Mouse (Mus musculus) brown adipose tissue, adult 24 weeks (tissue): Measurements from ENCODE around the gene Oaf. TPM values are rescaled to one million over a fixed set of nuclear protein-coding genes. Genes with fewer than 3 reads are reported as not detected.
A peak's percentile ranks its signal among the peaks of the same experiment; 100 is the strongest.

ENCODE experiments used
- H3K27ac ChIP-seq: fragments of 200-500 bp; replicated peaks from 2 replicates; pipeline ENCODE4 v1.5.1; 2012; ENCODE audit warnings: low read depth, mild to moderate bottlenecking, low read length
- H3K4me1 ChIP-seq: fragments of 200-500 bp; 2 replicates; pipeline ENCODE4 v1.6.1; 2012; ENCODE audit warnings: low read length, mixed read lengths; ENCODE audit not compliant: control insufficient read depth, insufficient read depth, insufficient read length
- H3K4me3 ChIP-seq: fragments of 200-500 bp; 2 replicates; pipeline ENCODE4 v1.5.1; 2012; ENCODE audit warnings: low read depth, mild to moderate bottlenecking, low read length, moderate library complexity; ENCODE audit not compliant: insufficient read depth
- polyA plus RNA-seq: library from polyadenylated mRNA; stranded (reverse); fragments of >200 nt; gene quantifications from 2 replicates; pipeline ENCODE4 v1.2.4, GENCODE M21; 2012; ENCODE audit not compliant: missing spikeins, insufficient read depth, insufficient read length

Oaf gene
- polyA plus RNA-seq, 1 experiment, result 29.8 TPM

DNA sequence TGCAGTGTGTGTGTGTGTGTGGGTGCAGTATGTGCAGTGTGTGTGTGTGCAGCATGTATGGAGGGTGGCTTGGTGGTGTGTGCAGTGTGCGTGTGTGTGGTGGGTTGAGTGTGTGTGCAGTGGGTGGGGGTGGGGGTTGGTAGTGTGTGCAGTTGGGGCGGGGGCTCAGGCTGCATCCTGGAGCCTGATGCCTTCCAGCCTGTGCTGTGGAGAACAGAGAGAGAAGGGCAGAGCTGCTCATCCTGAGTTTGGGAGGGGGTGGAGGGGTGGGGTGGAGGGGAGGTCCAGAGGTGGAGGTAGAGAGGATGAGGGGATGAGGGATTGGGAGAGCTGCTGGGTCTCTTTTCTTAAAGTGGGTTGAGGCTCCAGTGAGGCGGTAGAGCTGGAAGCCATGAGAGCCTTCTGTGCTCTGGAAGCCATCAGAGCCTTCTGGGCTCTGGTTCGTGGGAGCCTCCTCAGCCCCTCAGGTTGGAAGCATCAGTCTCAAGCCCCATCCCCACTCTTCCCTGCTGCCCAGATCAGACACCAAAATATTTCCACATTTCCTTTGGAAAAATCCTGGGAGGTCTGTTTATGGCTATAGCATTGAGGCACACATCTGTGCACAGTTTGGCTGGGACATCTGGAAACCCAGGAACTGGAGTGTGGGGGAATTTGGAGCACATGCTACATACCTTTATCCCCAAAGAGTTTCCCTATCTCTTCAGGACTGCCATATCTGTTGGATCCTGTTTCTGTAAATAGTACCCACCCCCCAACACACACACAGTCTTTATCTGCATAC is 21.6 kb upstream of the Oaf start:
- no peak overlapping the region for H3K27ac ChIP-seq
- H3K4me1 ChIP-seq, result peaks cover 17% of the 10 kb centered on the region
- no peak overlapping the region for H3K4me3 ChIP-seq

GRCm38 (mm10) chr9:43260661-43261060 is 20.9 kb upstream of the Oaf start:
- Histone ChIP-seq H3K4me1 (peaks cover 21% of the 10 kb centered on the region), H3K4me3 (no peak overlapping the region), H3K27ac (no peak overlapping the region)

GRCm38 (mm10) chr9:43253271-43253681 is 13.6 kb upstream of the Oaf start:
- H3K4me1 ChIP-seq, result peaks cover 10% of the 10 kb centered on the region
- peak overlapping the region; percentile 69 for H3K27ac ChIP-seq
- H3K4me3 ChIP-seq, result no peak overlapping the region

DNA sequence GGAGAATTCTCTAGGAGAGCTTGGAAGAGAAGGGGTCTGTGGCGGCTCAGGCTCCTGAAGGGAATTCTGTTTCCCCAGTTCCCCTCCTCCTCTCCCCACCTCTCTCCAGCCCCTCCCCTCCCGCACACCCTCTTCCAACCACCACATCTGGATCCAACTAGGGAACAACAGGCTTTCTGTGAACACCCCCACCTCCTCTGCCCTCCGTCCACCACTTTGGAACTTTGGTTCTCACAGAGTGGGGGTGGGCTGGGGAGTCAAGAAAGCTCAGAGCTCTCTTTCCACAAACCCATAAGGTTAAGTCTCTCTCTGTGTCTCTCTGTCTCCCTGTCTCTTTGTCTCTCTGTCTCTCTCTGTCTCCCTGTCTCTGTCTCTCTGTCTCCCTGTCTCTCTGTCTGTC is 13.1 kb upstream of the Oaf start:
- Histone ChIP-seq H3K4me1 (peaks cover 10% of the 10 kb centered on the region), H3K27ac (peak overlapping the region; percentile 65)

GRCm38 (mm10) chr9:43251786-43252185 is 12.1 kb upstream of the Oaf start:
- Histone ChIP-seq H3K4me1 (peaks cover 10% of the 10 kb centered on the region), H3K27ac (no peak overlapping the region), H3K4me3 (no peak overlapping the region)

More for the DNA sequence above, 13.1 kb upstream of the Oaf start:
- no peak overlapping the region for H3K4me3 ChIP-seq

DNA sequence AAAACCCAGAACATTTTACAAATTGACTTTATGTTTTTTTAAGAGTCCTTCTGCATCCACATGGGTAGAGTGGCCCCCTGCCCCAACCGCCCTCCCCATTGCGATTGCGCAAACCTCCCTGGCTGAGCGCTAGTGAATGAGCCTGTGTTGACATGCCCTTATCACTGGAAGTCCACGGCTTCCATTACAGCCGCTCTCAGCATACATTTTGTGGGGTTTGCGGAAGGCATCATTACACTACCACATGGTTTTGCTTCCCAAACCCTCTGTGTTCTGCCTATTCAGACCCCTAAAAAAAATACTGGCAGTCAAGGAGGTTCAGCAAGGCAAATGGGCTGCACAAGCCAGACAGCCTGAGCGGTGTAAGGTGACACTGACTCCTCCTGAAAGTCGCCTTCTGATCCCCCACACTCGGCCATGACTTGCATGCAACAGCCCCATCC is 7.0 kb upstream of the Oaf start:
- Histone ChIP-seq H3K4me3 (no peak overlapping the region), H3K27ac (no peak overlapping the region), H3K4me1 (no peaks in the 10 kb centered on the region)

DNA sequence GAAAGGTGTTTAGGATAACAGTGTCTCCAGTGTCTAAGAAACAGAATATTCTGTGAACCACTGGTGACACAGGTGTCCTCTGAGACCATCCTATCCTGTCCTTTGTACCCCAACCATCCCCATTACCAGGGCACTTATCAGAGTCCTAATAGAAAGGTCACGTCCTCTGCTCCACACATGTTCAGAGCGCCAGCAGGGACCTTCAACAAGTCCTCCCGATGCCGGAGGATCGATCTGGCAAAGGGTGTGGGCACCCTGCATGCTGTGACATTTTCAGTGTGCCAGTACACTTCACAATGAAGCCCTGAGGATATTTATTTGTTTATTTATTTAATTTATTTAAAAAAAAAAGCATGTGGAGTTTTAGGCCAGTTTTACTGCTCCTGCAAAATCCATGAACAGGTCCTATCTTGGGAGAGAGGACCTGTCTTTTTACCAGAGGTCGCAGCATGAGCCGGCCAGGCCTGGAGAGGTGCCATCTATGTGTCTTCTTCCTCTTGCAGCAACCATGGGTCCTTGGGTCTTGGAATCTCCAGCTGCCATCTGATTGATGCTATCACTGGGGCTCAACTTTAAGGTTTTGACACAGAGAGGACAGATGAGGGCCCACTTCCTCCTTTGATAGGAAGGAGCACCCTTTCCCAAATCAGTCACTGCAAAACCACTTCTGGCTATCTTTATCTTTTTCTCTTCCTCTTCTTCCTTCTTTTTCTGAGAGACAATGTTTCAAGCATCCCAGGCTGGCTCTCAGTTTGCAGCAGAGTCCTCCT is 6.3 kb upstream of the Oaf start:
- H3K27ac ChIP-seq, result no peak overlapping the region
- no peaks in the 10 kb centered on the region for H3K4me1 ChIP-seq
- H3K4me3 ChIP-seq, result no peak overlapping the region

DNA sequence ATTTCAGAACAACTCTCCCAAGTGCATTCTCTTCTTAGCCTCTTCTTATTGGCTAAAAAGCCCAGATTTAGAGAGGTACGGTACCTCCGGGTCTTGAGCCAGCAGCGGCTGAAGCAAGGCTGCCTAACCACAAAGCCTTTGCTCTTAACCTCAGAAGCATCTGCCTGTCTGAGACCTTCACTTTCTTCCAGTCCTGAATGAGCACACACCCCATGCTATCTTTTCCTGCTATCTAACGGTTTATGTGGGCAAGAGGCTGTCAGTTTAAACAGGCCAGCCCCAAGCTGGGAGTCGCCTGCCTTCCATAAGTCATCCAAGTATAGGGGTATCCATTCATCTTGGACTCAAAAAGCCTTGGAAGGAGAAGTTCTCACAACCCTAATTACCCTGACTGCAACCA is 2.7 kb upstream of the Oaf start:
- Histone ChIP-seq H3K4me3 (no peak overlapping the region), H3K27ac (no peak overlapping the region), H3K4me1 (no peaks in the 10 kb centered on the region)

GRCm38 (mm10) chr9:43241970-43242369 is 2.3 kb upstream of the Oaf start:
- Histone ChIP-seq H3K27ac (no peak overlapping the region), H3K4me3 (no peak overlapping the region), H3K4me1 (peaks cover under 1% of the 10 kb centered on the region)

- Histone ChIP-seq H3K4me3 (no peak overlapping the region), H3K27ac (no peak overlapping the region)
These were observed 1.6 kb upstream of the Oaf start for GRCm38 (mm10) chr9:43241291-43241690.

DNA sequence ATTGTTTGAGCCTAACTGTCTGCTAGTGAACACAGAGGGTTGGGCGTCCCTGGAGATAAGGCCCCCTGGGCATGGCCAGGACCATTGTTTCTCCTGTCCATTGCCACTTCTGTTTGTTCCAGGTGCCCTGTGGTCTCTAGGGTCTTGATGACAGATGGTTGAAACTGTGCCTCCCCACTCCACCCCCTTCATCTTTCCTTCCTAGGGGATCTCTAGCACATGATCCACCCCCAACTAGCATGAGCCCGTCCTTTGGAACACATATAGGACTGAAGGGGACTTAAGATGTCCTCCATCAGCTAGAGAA is 836 bp upstream of the Oaf start:
- H3K4me3 ChIP-seq, result no peak overlapping the region
- peaks cover 5% of the 10 kb centered on the region for H3K4me1 ChIP-seq
- peak overlapping the region; percentile 54; the same call in 1 of the 2 replicates for H3K27ac ChIP-seq

More at GRCm38 (mm10) chr9:43241291-43241690, 1.6 kb upstream of the Oaf start:
- H3K4me1 ChIP-seq, result peaks cover 5% of the 10 kb centered on the region

- peak overlapping the region; percentile 88 for H3K4me3 ChIP-seq
- H3K4me1 ChIP-seq, result peaks cover 7% of the 10 kb centered on the region
- H3K27ac ChIP-seq, result peak overlapping the region; percentile 68
These were observed 823 bp downstream of the Oaf start for GRCm38 (mm10) chr9:43238631-43239545.

GRCm38 (mm10) chr9:43238167-43238566 is 1.5 kb downstream of the Oaf start:
- Histone ChIP-seq H3K27ac (peak overlapping the region; percentile 68), H3K4me1 (peaks cover 7% of the 10 kb centered on the region), H3K4me3 (peak overlapping the region; percentile 88)

GRCm38 (mm10) chr9:43237111-43237775 is 2.5 kb downstream of the Oaf start:
- H3K4me1 ChIP-seq, result peaks cover 11% of the 10 kb centered on the region
- peak overlapping the region; percentile 88 for H3K4me3 ChIP-seq
- peak overlapping the region; percentile 68 for H3K27ac ChIP-seq
